Mouse (Mus musculus): ENCODE measurements around the gene Slc6a1.

GRCm38 (mm10) chr6:114285424-114285823, 3.0 kb downstream of the Slc6a1 start:
- TF ChIP-seq CTCF (IDR thresholded peaks at IDR 0.05; ENCODE audit: control insufficient read depth, insufficient read depth, insufficient replicate concordance, low read depth, low read length) = no peak
- TF ChIP-seq POLR2A (IDR thresholded peaks at IDR 0.05; ENCODE audit: control insufficient read depth, low read depth, low read length) = no peak
